Mouse (Mus musculus): ENCODE data around the gene Uchl3. TPM values are rescaled to one million over a fixed set of nuclear protein-coding genes. Genes with fewer than 3 reads are reported as not detected.

Uchl3 gene
- total and polyA plus RNA-seq, 2 experiments from 2014 or later = 22.5 to 76.2 TPM

- ATAC-seq (ENCODE audit: insufficient read depth, low read depth) (no peak), DNase-seq (ENCODE audit: low spot score) (no peak)
- Histone ChIP-seq H3K27me3 (ENCODE audit: control insufficient read depth, insufficient read depth, low read length) (no peaks in the 10 kb centered on the region), H3K9ac (replicated peaks; ENCODE audit: low read depth, low read length) (no peak overlapping the region), H3K4me3 (ENCODE audit: low read depth, low read length) (no peak overlapping the region), H3K27ac (ENCODE audit: low read depth) (no peak overlapping the region), H3K4me2 (ENCODE audit: low read depth, low read length) (no peak overlapping the region), H3K9me3 (replicated peaks; ENCODE audit: control insufficient read depth, low read length) (no peaks in the 10 kb centered on the region), H3K4me1 (ENCODE audit: control insufficient read depth, insufficient read depth) (no peaks in the 10 kb centered on the region), H3K36me3 (replicated peaks; ENCODE audit: control insufficient read depth, insufficient read depth, low read length) (0 out of 2 replicates have a peak, but pooled peaks cover 9% of the 10 kb centered on the region)
- 89% methylated on average over 7 of the region's 7 CpGs for WGBS
- no peak for TF ChIP-seq CTCF (IDR thresholded peaks at IDR 0.05; ENCODE audit: low read depth)
- no peak for TF ChIP-seq EP300 (IDR thresholded peaks at IDR 0.05; ENCODE audit: low read depth)
These were observed 14.9 kb downstream of the Uchl3 start for GRCm38 (mm10) chr14:101668626-101669025.

- WGBS = 88% methylated on average over 1 of the region's 1 CpGs
- DNase-seq (ENCODE audit: low spot score) (no peak), ATAC-seq (ENCODE audit: insufficient read depth, low read depth) (no peak)
- H3K36me3 ChIP-seq (replicated peaks; ENCODE audit: control insufficient read depth, insufficient read depth, low read length) = peaks cover 9% of the 10 kb centered on the region; the same call in 1 of the 2 replicates
- H3K9me3 ChIP-seq (replicated peaks; ENCODE audit: control insufficient read depth, low read length) = no peaks in the 10 kb centered on the region
- no peak overlapping the region for H3K27ac ChIP-seq (ENCODE audit: low read depth)
- no peak overlapping the region for H3K4me3 ChIP-seq (ENCODE audit: low read depth, low read length)
- no peak for TF ChIP-seq CTCF (IDR thresholded peaks at IDR 0.05; ENCODE audit: low read depth)
- TF ChIP-seq EP300 (IDR thresholded peaks at IDR 0.05; ENCODE audit: low read depth) = no peak
- H3K27me3 ChIP-seq (ENCODE audit: control insufficient read depth, insufficient read depth, low read length) = no peaks in the 10 kb centered on the region
- H3K4me2 ChIP-seq (ENCODE audit: low read depth, low read length) = no peak overlapping the region
- H3K4me1 ChIP-seq (ENCODE audit: control insufficient read depth, insufficient read depth) = no peaks in the 10 kb centered on the region
- H3K9ac ChIP-seq (replicated peaks; ENCODE audit: low read depth, low read length) = no peak overlapping the region
These were observed 18.5 kb downstream of the Uchl3 start for GRCm38 (mm10) chr14:101672226-101672625.

GRCm38 (mm10) chr14:101687696-101688095 is 33.9 kb downstream of the Uchl3 start:
- Histone ChIP-seq H3K27me3 (ENCODE audit: control insufficient read depth, insufficient read depth, low read length) (no peaks in the 10 kb centered on the region), H3K9me3 (replicated peaks; ENCODE audit: control insufficient read depth, low read length) (no peaks in the 10 kb centered on the region), H3K36me3 (replicated peaks; ENCODE audit: control insufficient read depth, insufficient read depth, low read length) (no peaks in the 10 kb centered on the region), H3K4me1 (ENCODE audit: control insufficient read depth, insufficient read depth) (no peaks in the 10 kb centered on the region), H3K9ac (replicated peaks; ENCODE audit: low read depth, low read length) (no peak overlapping the region), H3K4me2 (ENCODE audit: low read depth, low read length) (no peak overlapping the region), H3K27ac (ENCODE audit: low read depth) (no peak overlapping the region), H3K4me3 (ENCODE audit: low read depth, low read length) (no peak overlapping the region)
- no peak for DNase-seq (ENCODE audit: low spot score)
- 88% methylated on average over 6 of the region's 6 CpGs for WGBS
- no peak for ATAC-seq (ENCODE audit: insufficient read depth, low read depth)
- TF ChIP-seq CTCF (IDR thresholded peaks at IDR 0.05; ENCODE audit: low read depth) (no peak), EP300 (IDR thresholded peaks at IDR 0.05; ENCODE audit: low read depth) (no peak)

GRCm38 (mm10) chr14:101688406-101688805 is 34.6 kb downstream of the Uchl3 start:
- H3K27ac ChIP-seq (ENCODE audit: low read depth) = no peak overlapping the region
- WGBS = 75% methylated on average over 2 of the region's 2 CpGs
- no peaks in the 10 kb centered on the region for H3K36me3 ChIP-seq (replicated peaks; ENCODE audit: control insufficient read depth, insufficient read depth, low read length)
- no peak overlapping the region for H3K4me3 ChIP-seq (ENCODE audit: low read depth, low read length)
- H3K9ac ChIP-seq (replicated peaks; ENCODE audit: low read depth, low read length) = no peak overlapping the region
- DNase-seq (ENCODE audit: low spot score) (no peak), ATAC-seq (ENCODE audit: insufficient read depth, low read depth) (no peak)
- no peak for TF ChIP-seq CTCF (IDR thresholded peaks at IDR 0.05; ENCODE audit: low read depth)
- TF ChIP-seq EP300 (IDR thresholded peaks at IDR 0.05; ENCODE audit: low read depth) = no peak
- H3K27me3 ChIP-seq (ENCODE audit: control insufficient read depth, insufficient read depth, low read length) = no peaks in the 10 kb centered on the region
- H3K4me2 ChIP-seq (ENCODE audit: low read depth, low read length) = no peak overlapping the region
- no peaks in the 10 kb centered on the region for H3K4me1 ChIP-seq (ENCODE audit: control insufficient read depth, insufficient read depth)
- no peaks in the 10 kb centered on the region for H3K9me3 ChIP-seq (replicated peaks; ENCODE audit: control insufficient read depth, low read length)

GRCm38 (mm10) chr14:101704479-101704878 is 50.7 kb downstream of the Uchl3 start:
- Histone ChIP-seq H3K4me3 (ENCODE audit: low read depth, low read length) (no peak overlapping the region), H3K27ac (ENCODE audit: low read depth) (no peak overlapping the region), H3K4me2 (ENCODE audit: low read depth, low read length) (no peak overlapping the region), H3K9me3 (replicated peaks; ENCODE audit: control insufficient read depth, low read length) (no peaks in the 10 kb centered on the region), H3K27me3 (ENCODE audit: control insufficient read depth, insufficient read depth, low read length) (no peaks in the 10 kb centered on the region), H3K4me1 (ENCODE audit: control insufficient read depth, insufficient read depth) (no peaks in the 10 kb centered on the region), H3K9ac (replicated peaks; ENCODE audit: low read depth, low read length) (no peak overlapping the region), H3K36me3 (replicated peaks; ENCODE audit: control insufficient read depth, insufficient read depth, low read length) (no peaks in the 10 kb centered on the region)
- ATAC-seq (ENCODE audit: insufficient read depth, low read depth) (no peak), DNase-seq (ENCODE audit: low spot score) (no peak)
- TF ChIP-seq CTCF (IDR thresholded peaks at IDR 0.05; ENCODE audit: low read depth) (no peak), EP300 (IDR thresholded peaks at IDR 0.05; ENCODE audit: low read depth) (no peak)
- WGBS = 68% methylated on average over 4 of the region's 4 CpGs

- ATAC-seq (ENCODE audit: insufficient read depth, low read depth) (no peak), DNase-seq (ENCODE audit: low spot score) (no peak)
- TF ChIP-seq CTCF (IDR thresholded peaks at IDR 0.05; ENCODE audit: low read depth) (no peak), EP300 (IDR thresholded peaks at IDR 0.05; ENCODE audit: low read depth) (no peak)
- Histone ChIP-seq H3K27me3 (ENCODE audit: control insufficient read depth, insufficient read depth, low read length) (no peaks in the 10 kb centered on the region), H3K9ac (replicated peaks; ENCODE audit: low read depth, low read length) (no peak overlapping the region), H3K4me3 (ENCODE audit: low read depth, low read length) (no peak overlapping the region), H3K9me3 (replicated peaks; ENCODE audit: control insufficient read depth, low read length) (no peaks in the 10 kb centered on the region), H3K36me3 (replicated peaks; ENCODE audit: control insufficient read depth, insufficient read depth, low read length) (no peaks in the 10 kb centered on the region), H3K27ac (ENCODE audit: low read depth) (no peak overlapping the region), H3K4me1 (ENCODE audit: control insufficient read depth, insufficient read depth) (no peaks in the 10 kb centered on the region), H3K4me2 (ENCODE audit: low read depth, low read length) (no peak overlapping the region)
- WGBS = 76% methylated on average over 5 of the region's 5 CpGs
These were observed 53.3 kb downstream of the Uchl3 start for GRCm38 (mm10) chr14:101707088-101707487.
